Mouse (Mus musculus) spleen, adult 2 months (tissue): ENCODE results near the gene Pacs2. TPM values are rescaled to one million over a fixed set of nuclear protein-coding genes. Genes with fewer than 3 reads are reported as not detected.
A peak's percentile ranks its signal among the peaks of the same experiment; 100 is the strongest.

Source experiments
- DNase-seq, 2 experiments: peaks; one replicate each; pipeline versions ENCODE4 v3.0.0 to v3.0.0-alpha.2; 2012 to 2021; ENCODE audit warnings: low spot score in 2 of 2, low read depth in 1 of 2
- H3K27ac ChIP-seq: fragments of 200-500 bp; 2 replicates; pipeline ENCODE4 v1.5.1; 2012; ENCODE audit warnings: low read length, inconsistent platforms; ENCODE audit not compliant: insufficient read depth
- H3K27me3 ChIP-seq: fragments of 200-500 bp; 2 replicates; pipeline ENCODE4 v1.6.1; 2012; ENCODE audit warnings: mild to moderate bottlenecking, moderate library complexity, low read length, inconsistent platforms; ENCODE audit not compliant: control insufficient read depth, insufficient read depth
- H3K36me3 ChIP-seq: fragments of 200-500 bp; 2 replicates; pipeline ENCODE4 v1.6.1; 2012; ENCODE audit warnings: mild to moderate bottlenecking, low read length, inconsistent platforms; ENCODE audit not compliant: control insufficient read depth, insufficient read depth
- H3K4me1 ChIP-seq: fragments of 200-500 bp; 2 replicates; pipeline ENCODE4 v1.6.1; 2011; ENCODE audit warnings: inconsistent platforms; ENCODE audit not compliant: control insufficient read depth, insufficient read depth, insufficient read length
- H3K4me3 ChIP-seq: fragments of 200-500 bp; 2 replicates; pipeline ENCODE4 v1.5.1; 2011; ENCODE audit warnings: mild to moderate bottlenecking, inconsistent platforms; ENCODE audit not compliant: insufficient read depth, insufficient read length; ENCODE audit errors: extremely low read depth
- CTCF ChIP-seq: fragments of 200-500 bp; IDR thresholded peaks from 2 replicates; pipeline ENCODE4 v1.5.1; 2011; ENCODE audit warnings: mild to moderate bottlenecking, inconsistent platforms; ENCODE audit not compliant: insufficient read depth, insufficient read length, insufficient replicate concordance; ENCODE audit errors: extremely low read depth
- POLR2A ChIP-seq: fragments of 200-500 bp; IDR thresholded peaks from 2 replicates; pipeline ENCODE4 v1.6.1; 2011; ENCODE audit warnings: low read depth, low read length, inconsistent platforms
- WGBS: fragments of 180-500 bp; shearing (Covaris S2); methylation state at CpG from one replicate; pipeline ENCODE4 v1.1.7; 2018; 5-methylcytosine and 5-hydroxymethylcytosine counted together
- polyA plus RNA-seq: library from polyadenylated mRNA; depleted of rRNA; stranded (reverse); fragments of >200 nt; gene quantifications from 2 replicates; pipeline ENCODE4 v1.2.3, GENCODE M21; 2012

Gene Pacs2
- polyA plus RNA-seq, 1 experiment: 29.1 TPM

GRCm38 (mm10) chr12:113028898-113029297, 14.6 kb downstream of the Pacs2 start:
- 85% methylated on average over 9 of the region's 9 CpGs for WGBS
- Histone ChIP-seq H3K4me3 (no peak overlapping the region), H3K27ac (no peak overlapping the region), H3K4me1 (peaks cover 18% of the 10 kb centered on the region; the same call in 1 of the 2 replicates), H3K36me3 (0 out of 2 replicates have a peak, but pooled peaks cover under 1% of the 10 kb centered on the region), H3K27me3 (no peaks in the 10 kb centered on the region)
- no peak for TF ChIP-seq POLR2A
- no peak for TF ChIP-seq CTCF
- no peak for DNase-seq

GRCm38 (mm10) chr12:113030046-113030445, 15.7 kb downstream of the Pacs2 start:
- Histone ChIP-seq H3K36me3 (no peaks in the 10 kb centered on the region), H3K4me3 (no peak overlapping the region), H3K27me3 (no peaks in the 10 kb centered on the region), H3K4me1 (peaks cover 18% of the 10 kb centered on the region; the same call in 1 of the 2 replicates), H3K27ac (peak overlapping the region; percentile 17; the same call in 1 of the 2 replicates)
- TF ChIP-seq CTCF (no peak), POLR2A (no peak)
- WGBS: 67% methylated on average over 4 of the region's 4 CpGs
- DNase-seq: no peak

DNA sequence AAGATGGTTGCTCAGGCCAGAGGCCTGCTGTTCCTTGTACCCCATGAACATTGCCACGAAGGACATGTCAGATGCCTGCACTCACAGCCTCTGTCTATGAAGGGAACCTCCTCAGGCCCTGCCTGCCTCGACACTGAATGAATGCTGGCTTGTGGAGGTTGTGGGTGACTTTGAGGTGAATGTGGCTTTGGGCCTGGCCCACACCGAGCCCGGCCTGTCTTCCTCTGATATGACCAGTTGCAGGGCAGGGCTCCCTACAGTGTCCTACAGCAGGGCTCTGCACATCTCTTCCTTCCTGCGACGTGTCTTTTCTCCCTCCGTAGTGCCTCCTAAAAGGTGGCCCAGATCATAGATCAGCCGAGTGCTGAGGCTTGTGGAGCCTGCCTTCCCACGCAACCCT, 16.7 kb downstream of the Pacs2 start:
- Histone ChIP-seq H3K27me3 (no peaks in the 10 kb centered on the region), H3K36me3 (no peaks in the 10 kb centered on the region), H3K4me1 (peaks cover 18% of the 10 kb centered on the region; the same call in 1 of the 2 replicates), H3K4me3 (no peak overlapping the region), H3K27ac (peak overlapping the region; percentile 72)
- WGBS: 44% methylated on average over 9 of the region's 9 CpGs
- no peak for DNase-seq
- TF ChIP-seq CTCF (no peak), POLR2A (no peak)

DNA sequence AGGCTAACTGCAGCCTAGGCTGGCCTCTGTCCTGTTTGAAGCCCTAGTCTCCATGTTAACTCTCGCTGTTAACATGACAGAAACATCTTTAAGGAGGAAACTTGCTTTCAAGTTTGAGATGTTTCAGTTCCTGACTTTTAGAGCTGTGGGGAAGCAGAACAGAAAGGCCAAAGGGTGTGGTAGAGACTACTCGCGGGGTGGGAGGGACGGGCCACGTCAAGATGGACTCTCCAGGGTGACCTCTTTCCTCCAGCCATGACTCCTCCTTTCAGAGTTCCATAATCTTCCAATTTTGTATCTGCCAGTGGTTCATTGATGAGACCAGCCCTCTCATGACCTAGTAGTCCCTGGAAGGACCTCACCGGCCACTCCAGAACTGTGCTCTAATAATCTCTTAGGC, 17.1 kb downstream of the Pacs2 start:
- peak overlapping the region; percentile 72 for H3K27ac ChIP-seq
- H3K4me1 ChIP-seq: peaks cover 18% of the 10 kb centered on the region; the same call in 1 of the 2 replicates
- H3K27me3 ChIP-seq: no peaks in the 10 kb centered on the region
- no peaks in the 10 kb centered on the region for H3K36me3 ChIP-seq
- 46% methylated on average over 6 of the region's 6 CpGs for WGBS
- no peak overlapping the region for H3K4me3 ChIP-seq
- TF ChIP-seq CTCF: no peak
- no peak for DNase-seq

DNA sequence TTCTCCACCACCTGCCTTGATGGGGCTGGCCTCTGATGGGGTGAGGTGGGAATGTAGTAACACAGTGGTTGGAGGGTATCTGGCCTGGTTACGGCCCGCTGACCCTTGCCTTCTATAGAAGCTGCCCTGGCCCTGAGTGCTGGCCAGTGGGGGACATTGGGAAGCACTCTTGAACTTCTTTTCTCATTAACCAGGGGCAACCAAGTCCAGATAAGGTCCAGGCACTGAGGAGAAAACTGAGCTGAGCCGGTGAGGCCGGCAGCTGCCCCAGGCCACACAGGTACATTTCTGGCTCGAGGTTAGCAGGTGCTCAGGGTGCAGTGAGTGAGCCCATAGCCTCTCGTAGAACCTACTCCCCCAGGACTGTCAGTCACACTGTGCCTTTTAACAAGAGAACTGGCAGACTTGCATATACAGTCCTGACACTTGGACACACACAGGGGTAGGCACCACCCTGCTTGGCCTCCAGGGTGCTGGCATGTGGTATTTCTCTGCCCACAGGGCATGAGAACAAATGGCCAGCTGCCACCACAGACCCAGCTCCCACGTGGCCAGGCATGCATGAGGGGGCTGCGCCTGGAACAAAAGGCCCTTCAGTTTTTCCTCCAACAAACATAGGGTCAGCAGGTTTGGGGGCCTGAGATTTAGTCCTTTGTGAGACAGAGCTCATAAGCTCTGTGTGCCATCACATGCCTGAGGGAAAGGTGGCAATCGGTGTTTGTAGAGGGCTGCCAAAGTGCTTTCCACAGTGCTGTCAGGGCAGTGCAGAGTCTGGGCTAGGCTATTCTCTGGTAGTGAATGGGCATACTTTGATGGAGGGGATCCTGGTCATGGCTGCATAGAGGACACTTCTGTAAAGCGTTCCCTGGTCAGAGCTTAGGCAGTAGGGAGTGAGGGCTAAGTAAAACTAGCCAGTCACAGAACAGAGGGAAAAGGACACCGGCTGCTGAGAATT, 18.3 kb downstream of the Pacs2 start:
- H3K27me3 ChIP-seq: no peaks in the 10 kb centered on the region
- TF ChIP-seq POLR2A: no peak
- no peak for TF ChIP-seq CTCF
- H3K27ac ChIP-seq: 0 out of 2 replicates have a peak overlapping the region, but pooled peaks have one; percentile 10
- no peaks in the 10 kb centered on the region for H3K36me3 ChIP-seq
- 81% methylated on average over 11 of the region's 11 CpGs for WGBS
- H3K4me1 ChIP-seq: peaks cover 18% of the 10 kb centered on the region; the same call in 1 of the 2 replicates
- no peak overlapping the region for H3K4me3 ChIP-seq
- DNase-seq: no peak

DNA sequence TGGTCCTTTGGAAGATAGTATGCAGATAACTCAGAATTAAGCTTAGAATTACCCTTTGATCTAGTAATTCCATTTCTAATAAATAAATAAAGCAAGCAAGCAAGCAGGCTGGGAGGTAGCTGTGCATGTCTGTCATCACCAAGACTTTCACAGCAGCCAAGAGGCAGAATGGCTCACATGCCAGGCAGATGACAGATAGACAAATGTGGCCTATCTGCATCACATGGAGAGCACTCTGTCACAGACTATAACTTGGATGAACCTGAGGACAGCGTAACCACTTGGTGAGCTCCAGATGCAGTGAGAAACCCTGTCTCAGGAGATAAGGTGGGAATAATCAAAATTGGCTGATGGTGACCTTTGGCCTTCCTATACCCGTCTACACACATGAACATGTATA, 20.8 kb downstream of the Pacs2 start:
- no peak for DNase-seq
- TF ChIP-seq CTCF: no peak
- TF ChIP-seq POLR2A: no peak
- Histone ChIP-seq H3K4me1 (peaks cover 14% of the 10 kb centered on the region; the same call in 1 of the 2 replicates), H3K4me3 (no peak overlapping the region), H3K27ac (no peak overlapping the region), H3K27me3 (no peaks in the 10 kb centered on the region), H3K36me3 (no peaks in the 10 kb centered on the region)
- 88% methylated on average over 2 of the region's 2 CpGs for WGBS

DNA sequence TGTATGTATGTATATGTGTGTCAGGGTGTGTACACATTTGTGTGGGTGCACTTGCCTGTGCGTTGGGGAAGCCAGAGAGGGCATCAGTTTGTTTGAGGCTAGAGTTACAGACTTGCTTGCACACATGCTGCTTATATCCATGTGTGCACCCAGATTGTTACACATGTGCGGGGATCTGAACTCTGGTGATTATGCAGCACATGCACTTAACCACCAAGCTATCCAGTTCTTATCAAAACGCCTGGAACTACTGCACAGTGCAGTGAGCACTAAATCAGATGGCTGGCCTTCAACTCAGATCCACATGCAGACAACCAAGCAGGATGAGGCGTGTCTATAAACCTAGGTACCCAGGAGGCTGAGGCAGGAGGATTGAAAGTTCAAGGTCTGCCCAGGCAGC, 22.7 kb downstream of the Pacs2 start:
- WGBS: 85% methylated on average over 4 of the region's 4 CpGs
- Histone ChIP-seq H3K27ac (no peak overlapping the region), H3K27me3 (no peaks in the 10 kb centered on the region), H3K36me3 (no peaks in the 10 kb centered on the region), H3K4me3 (no peak overlapping the region), H3K4me1 (peaks cover 4% of the 10 kb centered on the region; the same call in 1 of the 2 replicates)
- no peak for DNase-seq
- no peak for TF ChIP-seq POLR2A
- no peak for TF ChIP-seq CTCF
